Mouse (Mus musculus) CD4-positive helper T cell, adult 2 months (primary cell): ENCODE results near the gene Tnni3k.

Experiments
- DNase-seq: peaks from one replicate; pipeline ENCODE4 v3.0.0-alpha.2; 2012; ENCODE audit warnings: low read depth, missing footprints, low spot score

The Tnni3k gene

GRCm38 (mm10) chr3:155055231-155055916 is at the start of gene Tnni3k:
Gene Tnni3k, minus strand, starts transcription at chr3:155055407.
- DNase-seq: no peak

- DNase-seq: no peak
Measured at GRCm38 (mm10) chr3:155099266-155099665, 44.1 kb upstream of the Tnni3k start.

- DNase-seq: peak; percentile 92
Measured at GRCm38 (mm10) chr3:155093116-155093956, 38.1 kb upstream of the Tnni3k start, which contains the start of the genes Fpgt and Lrriq3. Gene Fpgt, minus strand, starts transcription at chr3:155093403. Gene Lrriq3, plus strand, starts transcription at chr3:155093434.

GRCm38 (mm10) chr3:155092081-155092480 is 36.9 kb upstream of the Tnni3k start:
- no peak for DNase-seq

DNA sequence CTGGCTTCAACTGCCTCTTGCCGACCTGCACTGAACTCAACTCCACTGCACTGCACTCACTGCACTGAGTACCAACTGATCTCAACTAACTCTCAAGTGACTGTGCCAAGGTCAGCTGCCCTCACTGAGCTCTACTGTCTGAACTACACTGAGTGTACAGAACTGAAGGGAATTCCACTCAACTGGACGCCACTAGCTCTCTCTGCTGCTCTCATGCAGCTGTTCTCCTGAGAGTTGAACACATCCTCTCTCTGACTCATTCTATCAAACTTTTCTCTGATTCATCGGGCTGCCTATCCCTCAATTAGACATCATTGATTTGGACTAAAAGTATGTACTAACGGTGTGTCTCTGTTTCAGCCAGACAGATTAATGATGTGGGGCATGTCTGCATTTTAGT is 22.7 kb upstream of the Tnni3k start:
- DNase-seq: no peak

DNA sequence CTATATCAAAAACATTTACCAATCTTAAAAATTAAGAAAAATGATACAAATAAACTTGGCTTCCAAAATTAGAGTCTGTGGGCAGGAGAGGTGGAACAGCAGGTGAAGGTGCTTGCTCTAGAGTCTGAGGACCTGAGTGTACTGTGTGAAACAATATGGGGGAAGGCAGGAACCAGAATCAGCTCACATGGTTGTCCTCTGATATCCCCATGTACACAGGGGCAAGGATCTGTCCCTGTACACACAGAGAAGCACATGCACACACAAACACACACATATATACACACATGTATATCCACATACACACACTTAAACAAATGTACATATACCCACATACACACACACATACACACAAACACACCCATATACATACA is 4.2 kb upstream of the Tnni3k start:
- DNase-seq: no peak

- no peak for DNase-seq
Measured at GRCm38 (mm10) chr3:155058800-155059448, 3.7 kb upstream of the Tnni3k start.

- no peak for DNase-seq
Measured at GRCm38 (mm10) chr3:155057566-155057965, 2.4 kb upstream of the Tnni3k start.

- no peak for DNase-seq
Measured at GRCm38 (mm10) chr3:155056606-155057005, 1.4 kb upstream of the Tnni3k start.

DNA sequence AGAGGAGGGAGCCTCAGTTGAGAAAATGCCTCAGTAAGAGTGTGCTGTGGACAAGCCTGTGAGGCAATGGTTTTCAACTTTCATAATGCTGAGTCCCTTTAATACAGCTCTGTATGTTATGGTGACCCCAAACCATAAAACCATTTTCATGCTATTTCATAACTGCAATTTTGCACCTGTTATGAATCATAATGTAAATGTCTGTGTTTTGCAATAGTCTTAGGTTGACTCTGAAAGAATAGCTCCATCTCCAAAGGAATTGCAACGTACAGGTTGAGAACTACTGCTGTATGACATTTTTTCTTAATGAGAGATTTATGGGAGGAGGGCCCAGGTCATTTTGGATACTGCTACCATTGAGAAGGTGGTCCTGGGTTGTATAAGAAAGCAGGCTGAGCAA is 2.0 kb downstream of the Tnni3k start:
- DNase-seq: no peak

DNA sequence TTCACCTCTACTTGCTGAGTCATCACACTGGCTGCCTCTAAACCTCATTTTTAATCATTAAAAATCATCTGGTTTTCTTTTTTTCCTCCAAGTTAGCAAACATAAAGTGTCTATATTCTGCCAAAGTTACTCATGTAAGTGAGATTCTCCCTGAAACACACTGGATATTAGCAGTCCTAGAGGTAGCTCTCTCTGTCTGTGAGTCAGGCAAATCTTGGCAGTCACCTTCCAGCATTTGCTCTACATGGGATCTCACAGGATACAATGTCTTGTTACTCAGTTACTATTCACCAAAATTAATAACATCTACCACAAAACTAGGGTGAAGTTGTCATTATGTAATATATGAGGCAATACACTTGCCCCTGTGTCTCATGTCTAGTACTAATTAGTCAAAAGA is 3.2 kb downstream of the Tnni3k start:
- DNase-seq: no peak

DNA sequence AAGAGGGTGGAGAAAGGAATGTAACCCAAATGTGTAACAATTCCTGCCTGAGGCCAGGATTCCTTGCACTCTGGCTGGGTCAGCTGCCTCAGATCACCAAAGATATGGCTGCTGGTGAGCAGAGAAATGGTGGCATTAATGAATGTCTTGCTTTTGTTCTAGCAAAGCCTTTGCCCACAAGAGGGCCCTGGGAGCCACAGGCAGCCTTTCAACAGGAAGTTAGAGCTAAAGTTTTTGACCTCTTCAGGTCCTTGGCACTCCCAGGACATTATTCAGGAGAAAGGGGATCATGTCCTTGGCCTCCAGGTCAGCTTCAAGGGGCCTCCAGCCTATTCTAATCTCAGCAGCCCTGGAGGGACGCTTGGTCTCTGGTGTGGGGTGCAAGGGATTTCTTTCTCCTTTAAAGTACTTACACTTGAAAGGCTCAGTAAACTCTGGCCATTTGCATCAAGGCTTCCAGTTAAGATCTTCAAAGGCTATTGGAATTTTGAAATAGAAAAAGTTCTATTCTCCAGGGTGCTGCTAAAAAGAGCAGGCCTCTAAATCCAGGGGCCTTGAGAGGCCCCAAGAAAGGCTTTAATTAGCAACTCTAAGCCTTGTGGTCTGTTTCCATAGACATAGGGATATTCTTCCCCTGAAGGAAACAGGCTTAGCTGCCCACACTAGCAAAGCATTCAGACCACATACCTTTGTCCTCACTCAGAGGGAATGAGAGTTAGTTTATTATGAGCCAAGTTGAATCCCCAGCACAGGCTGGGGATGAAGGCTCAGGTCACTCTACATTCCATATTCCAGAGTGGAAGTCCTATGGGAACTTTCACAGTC is 16.0 kb downstream of the Tnni3k start:
- DNase-seq: no peak

- no peak for DNase-seq
Measured at GRCm38 (mm10) chr3:155034323-155034722, 20.9 kb downstream of the Tnni3k start.

GRCm38 (mm10) chr3:155030200-155030599 is 25.0 kb downstream of the Tnni3k start:
- no peak for DNase-seq

DNA sequence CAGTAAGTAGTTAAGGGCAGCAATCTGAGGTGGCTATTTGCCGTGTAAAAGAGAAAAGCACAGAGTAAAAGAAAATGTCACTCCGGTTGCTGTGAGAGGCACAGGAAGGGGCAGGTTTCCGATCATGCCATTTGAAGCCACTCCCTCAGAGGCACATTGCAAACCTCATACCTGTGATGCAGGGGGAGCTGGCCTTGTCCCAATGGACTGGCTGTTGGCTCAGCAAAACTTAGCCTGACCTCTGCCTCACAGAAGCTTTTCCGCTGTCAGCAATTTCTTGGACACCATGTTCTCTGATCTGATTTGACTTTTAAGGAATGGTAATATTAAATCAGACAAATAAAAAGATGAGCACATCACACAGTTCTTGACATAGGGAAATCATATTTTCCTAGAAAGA is 52.4 kb downstream of the Tnni3k start:
- DNase-seq: no peak

DNA sequence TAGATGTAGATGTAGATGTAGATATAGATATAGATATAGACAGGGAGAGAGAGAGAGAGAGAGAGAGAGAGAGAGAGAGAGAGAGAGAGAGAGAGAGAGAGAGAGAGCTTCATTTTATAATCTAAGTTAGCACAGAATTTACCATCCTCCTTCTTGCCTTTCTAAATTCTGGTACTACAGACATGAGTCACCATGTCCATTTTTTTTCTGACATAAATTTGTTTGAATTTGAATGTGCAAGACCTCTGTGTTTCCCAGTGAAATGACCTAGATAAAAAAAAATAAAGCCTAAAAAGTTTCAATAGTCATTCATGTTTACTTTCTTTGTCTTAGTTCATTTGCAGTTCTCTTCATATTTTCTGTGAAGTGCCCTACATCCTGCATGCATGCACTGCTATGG is 54.2 kb downstream of the Tnni3k start:
- DNase-seq: no peak

DNA sequence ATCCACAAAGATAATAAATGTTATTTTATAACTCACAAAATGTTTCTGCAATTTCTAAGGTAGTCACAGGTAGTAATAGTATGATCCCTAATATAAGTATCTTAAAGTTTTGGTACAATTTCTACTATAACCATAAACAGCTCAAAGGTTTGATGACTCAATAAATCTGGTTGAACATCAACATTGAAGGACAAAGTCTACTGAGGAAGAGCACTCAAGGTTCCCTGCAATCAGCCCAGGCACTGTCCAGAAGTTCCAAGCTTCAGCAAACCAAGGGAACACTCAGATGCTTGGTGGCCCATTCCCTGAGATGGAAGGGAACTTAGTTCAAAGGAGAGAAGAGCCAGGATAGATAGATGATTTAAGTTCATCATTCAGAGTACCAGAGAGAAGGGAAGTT is 62.5 kb downstream of the Tnni3k start:
- no peak for DNase-seq

DNA sequence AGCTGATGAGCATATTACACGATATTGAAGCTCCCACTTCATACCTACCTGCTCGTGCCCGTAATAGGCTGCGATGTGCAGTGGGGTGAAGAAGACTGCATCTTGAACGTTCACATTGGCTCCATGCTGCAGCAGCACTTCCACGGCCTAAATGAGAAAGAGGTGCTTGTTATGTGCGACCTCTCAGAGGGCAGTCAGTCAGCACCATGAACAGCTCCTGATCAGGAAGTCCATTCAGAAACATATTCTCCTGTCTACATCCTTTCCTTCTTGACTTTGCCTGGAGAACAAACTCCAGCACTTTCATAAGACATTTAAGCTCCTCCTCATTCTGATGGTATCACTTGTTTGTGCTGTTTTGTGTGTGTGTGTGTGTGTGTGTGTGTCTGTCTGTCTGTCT is 76.1 kb downstream of the Tnni3k start:
- no peak for DNase-seq

DNA sequence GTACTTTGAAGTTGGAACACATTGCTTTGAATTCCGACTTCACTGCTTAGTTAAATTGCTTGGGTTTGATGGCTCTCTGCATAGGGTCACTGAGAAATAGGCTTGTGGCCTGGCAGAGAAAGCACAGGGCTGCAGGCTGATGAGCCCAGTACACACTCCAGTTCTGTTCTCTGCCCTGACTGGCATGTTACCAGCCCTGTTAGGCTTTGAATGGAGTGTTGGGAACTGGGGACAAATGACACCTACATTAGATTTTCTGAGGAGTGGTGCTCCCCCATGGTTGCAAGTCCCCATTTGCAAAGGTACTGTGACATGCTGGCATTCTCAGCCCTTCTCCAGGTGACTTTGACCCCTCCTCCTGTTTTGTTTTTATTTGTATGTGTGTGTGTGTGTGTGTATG is 83.6 kb downstream of the Tnni3k start:
- DNase-seq: no peak

- no peak for DNase-seq
Measured at GRCm38 (mm10) chr3:154970981-154971380, 84.2 kb downstream of the Tnni3k start.

DNA sequence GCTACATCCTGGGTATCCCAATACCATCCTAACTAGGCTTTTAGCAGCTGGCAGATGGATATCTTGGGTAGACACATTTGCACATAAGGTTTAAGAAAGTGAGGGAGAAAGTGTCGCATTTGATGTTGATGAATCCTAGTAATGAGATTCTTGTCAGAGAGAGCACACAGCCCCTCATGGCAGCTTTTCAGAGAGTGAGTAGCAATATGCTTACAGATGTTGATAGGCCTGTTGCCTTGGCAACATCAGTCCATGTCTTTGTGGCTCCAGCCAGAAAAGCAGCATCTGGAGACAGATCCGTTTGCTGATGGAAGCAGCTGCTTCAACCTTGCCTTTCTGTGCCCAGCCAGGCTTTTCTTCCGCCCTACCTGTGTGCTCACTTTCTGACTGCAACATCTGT is 93.9 kb downstream of the Tnni3k start:
- no peak for DNase-seq

- DNase-seq: no peak
Measured at GRCm38 (mm10) chr3:154953088-154953487, 102.1 kb downstream of the Tnni3k start.
